Mouse (Mus musculus): ENCODE results near the gene Pcyt2.

Pcyt2 gene

DNA sequence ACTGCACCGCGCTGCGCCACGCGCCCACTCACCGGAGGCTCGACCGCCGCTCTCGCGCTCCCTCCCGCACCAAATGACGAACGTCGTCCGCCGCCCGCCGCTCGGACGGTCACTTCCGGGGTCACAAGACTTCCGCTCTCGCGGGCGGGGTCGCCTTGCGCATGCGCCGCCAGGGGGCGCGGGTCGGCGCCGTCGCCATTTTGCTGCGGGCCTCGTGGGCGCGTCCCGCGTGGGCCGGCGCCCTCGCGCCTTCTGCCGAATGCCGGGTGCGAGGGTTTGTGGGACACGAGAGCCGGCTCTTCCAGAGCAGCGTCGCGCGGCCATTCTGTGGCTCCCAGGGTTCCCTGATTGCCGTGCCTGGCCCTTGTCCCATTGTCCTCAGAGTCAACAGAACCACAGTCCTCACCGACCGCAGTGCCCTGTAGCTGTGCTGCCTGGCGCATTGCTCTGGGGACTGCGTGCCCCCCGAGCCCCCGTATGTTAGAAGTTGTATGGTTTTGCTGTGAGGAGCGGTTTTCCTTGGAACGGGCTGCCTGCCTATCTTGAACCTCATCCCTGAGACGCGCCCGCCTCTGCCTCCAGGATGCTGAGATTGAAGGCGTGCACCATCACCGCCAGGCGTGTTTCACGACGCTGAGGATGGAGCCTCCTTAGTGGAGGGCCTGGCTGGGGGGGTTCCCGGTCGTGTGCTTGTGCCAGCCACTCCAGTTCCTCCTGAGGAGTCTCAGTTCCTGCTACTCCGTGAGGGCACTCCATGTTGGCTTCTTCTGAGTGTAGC, 36.1 kb downstream of the Pcyt2 start, which contains the start of gene Arhgdia:
Arhgdia (minus strand) TSS at position 135 of the 778 bp plus-strand sequence.
- DNase-seq (ENCODE audit: low read depth, low spot score): peak; percentile 91

DNA sequence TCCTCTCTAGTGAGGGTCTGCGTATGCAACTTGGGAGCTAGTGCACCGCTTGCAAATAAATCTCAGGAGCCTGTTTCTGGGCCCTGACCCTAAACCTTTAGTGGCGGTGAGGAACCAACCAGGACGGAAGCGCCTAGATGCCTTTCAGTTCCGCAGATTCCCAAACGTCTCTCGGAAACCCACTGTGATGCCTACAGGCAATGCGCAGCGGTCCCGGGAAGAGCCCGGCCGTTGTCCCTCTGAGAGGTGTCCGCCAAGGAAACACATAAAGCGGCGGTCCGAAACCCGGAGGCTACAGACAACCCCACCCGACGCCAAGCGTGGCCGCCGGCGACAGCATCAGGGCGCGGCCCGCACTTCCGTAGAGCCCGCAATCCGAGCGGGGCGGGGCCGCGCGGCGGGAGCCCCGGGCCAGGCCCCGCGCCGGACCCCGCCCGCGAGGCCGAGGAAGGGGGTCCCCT, 36.8 kb downstream of the Pcyt2 start:
- peak; percentile 58 for DNase-seq (ENCODE audit: low read depth, low spot score)

DNA sequence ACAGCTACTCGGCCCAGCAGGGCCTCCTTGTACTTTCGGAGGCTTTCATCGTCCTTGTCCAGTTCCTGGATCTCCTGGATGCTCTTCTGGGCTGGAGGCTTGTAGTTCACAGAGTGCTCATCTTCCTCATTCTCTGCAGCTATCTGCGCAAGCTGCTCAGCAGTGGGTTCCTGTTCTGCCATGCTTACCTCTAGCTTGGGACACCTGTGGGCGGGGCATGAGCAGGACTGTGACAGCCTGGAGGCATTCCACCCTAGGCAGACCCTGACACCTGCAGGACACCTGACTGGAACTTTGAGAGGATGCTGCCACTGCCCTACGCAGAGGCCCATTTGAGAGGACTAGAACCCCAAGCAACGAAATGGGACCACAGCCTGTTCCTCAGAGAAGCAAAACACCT, 37.5 kb downstream of the Pcyt2 start:
- peak; percentile 70 for DNase-seq (ENCODE audit: low read depth, low spot score)

DNA sequence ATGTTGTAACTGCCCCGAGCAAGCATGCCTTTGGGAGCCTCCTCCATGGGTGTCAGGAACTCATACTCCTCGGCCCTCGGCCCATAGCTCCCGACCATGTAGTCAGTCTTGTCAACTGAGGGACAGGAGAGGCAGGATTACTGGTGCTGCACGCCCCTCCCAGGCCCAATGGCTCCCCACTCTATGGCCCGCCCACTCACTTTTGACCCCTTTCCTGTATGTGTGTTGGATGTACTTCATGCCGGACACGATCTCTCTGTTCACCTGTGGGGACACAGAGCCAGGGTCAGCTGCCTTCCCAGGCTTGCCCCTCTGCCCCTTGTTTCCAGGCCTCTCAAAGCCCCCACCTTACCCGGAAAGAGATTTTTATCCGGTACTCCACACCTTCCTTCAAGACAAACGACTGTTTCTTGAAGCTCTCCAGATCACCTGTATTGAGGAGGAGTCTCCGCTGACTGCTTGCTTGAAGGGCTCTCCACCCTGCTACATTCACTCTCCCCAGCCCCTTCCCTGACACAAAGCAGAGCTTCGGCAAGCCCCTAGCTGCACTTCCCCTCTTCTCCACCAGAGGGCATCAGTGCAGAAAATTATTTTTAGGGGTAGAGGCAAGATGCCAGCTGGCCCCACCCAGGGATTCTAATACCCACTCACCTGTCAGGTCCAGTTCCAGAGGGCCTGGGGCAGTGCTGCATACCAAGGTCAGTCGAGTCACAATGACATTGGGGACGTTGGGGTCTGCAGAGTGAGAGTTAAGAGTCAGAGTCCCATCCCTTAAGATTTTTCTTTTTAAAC, 38.2 kb downstream of the Pcyt2 start:
- DNase-seq (ENCODE audit: low read depth, low spot score): peak; percentile 84

DNA sequence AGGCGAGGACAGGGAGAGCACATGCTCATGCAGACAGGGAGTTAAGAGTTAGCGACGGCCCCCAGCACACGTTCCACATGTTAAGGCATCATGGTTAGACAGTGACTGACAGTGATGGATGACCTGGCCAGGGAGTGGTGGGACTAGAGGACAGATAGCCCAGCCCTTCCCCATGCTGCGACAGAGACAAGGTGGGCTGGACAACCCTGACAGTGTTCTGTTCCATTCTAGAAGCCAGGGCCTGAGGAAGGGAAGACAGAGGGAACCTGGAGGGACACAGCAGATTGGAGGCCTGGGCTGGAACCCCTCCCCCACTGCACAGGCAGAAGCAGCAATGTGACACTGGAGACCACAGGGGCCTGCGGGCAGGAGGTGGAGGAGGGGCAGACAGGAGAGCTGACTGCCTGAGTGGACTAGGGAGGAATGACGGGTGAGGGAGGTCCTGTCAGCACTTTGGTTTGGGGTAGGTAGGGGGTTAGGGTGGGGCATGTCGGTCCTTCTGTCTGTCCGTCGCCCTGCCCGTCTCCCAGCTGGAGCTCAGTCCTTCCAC, 39.0 kb downstream of the Pcyt2 start:
- no peak for DNase-seq (ENCODE audit: low read depth, low spot score)

DNA sequence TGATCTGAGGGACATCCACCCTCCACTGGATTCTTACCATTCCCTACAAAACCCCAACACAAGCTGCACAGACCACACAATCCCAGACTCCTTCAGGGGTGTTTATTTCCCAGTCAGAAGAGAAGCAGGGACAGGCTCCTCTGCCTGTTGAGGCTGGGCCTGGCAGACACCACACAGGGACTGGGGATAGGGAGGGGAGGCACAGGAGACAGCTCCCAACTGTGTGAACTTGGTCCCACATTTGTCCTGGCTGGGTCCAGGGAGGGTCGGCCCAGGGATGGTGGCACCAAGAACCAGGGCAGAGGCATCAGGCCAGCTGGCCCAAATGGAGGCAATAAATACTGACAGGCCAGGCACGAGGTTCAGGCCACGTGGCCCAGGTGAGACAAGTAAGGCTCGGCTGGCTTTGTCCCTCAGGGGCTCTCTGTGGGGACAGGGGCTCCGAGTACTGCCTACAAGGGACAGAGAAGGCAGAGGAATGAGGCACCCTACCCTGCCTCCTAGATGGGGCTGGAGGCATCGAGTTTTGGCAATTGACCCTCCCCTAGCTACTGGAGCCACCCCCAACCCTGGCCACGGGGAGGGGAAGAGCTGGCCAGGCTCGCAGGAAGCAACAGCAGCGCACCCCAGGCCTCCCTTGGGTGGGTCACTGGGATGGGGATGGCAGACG, 39.6 kb downstream of the Pcyt2 start:
- DNase-seq (ENCODE audit: low read depth, low spot score): no peak

DNA sequence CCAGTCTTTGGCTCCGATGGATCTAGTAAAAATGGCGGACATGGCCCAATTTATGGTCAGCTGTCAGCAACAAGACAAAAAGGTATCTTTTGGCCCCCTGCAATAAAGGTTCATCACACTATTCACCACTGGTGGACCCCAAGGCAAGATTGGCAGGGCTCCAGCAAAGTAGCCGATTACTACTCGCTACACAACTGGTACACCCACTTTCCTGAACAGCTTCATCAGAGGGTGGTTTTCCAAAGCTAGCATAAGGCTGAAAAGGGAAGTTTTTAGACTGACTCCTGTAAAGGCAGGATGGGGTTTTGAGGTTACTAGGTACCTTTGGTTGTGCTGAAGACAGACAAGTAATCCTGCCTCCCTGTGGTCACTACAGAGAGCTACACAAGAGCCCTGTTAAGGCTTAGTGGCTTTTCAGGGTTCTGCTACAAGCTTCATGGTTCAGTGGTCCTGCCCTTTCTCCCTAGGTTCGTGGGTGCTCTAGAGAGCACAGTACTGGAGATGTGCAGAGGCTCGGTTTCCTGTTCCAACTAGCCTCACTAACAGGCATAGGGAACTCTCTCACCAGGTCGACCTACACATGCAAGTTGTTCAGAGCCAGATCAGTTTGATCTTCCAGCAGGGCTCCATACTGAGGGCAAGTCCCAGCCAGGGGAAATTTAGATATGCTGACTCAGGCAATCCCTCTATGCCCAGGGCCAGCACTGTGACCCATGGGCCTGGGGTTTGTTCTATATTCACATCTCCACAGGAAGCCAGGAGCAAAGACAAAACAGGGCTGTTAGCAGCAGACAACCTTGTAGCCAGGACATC, 40.3 kb downstream of the Pcyt2 start:
- DNase-seq (ENCODE audit: low read depth, low spot score): peak; percentile 69

DNA sequence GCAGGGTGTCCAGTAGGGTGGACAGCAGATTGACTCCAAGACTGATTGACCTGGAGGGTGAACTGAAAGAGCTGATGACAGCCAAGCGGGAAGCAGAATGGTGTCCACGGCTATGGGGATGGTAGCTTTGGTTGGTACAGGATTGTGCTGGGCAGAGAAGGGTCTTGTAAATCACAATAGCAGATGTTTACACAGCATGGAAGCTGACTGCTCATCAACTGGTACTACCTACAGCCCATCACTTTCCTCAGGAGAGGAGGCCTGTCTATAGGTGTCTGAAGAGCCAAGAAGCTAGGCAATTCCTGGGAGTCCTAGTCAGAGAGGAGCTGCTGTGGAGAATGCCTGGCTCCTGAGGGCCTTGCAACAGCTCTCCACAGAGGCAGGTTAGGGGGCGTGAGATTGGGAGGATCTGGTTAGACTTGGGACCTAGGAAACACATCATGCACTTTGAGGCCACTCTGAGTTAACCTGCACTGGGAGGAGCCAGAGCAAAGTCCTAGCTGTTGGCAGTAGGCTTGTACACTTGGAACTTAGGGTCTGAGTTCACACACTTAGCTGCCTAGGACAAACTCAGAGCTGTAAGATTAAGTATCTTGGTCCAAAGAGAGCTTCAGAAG, 41.3 kb downstream of the Pcyt2 start:
- DNase-seq (ENCODE audit: low read depth, low spot score): peak; percentile 21

DNA sequence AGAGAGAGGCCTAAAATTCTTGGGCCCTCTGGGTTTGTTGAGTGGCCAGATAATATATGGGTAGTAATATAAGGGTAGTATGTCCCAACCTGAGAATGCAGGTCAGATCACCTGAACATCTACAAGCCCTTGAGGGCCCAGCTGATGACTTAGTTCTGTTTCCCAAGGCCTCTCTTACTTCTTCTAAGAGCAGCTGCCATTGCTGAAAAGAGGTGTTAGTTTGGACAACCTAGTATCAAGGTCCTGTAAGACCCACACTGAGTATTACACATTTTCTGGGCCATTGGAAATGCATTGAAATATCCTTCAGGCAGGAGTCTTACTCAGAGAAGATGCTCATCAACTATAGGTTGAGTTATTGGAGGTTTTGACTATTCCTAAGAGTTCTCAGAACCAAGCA, 41.8 kb downstream of the Pcyt2 start:
- DNase-seq (ENCODE audit: low read depth, low spot score): peak; percentile 29

DNA sequence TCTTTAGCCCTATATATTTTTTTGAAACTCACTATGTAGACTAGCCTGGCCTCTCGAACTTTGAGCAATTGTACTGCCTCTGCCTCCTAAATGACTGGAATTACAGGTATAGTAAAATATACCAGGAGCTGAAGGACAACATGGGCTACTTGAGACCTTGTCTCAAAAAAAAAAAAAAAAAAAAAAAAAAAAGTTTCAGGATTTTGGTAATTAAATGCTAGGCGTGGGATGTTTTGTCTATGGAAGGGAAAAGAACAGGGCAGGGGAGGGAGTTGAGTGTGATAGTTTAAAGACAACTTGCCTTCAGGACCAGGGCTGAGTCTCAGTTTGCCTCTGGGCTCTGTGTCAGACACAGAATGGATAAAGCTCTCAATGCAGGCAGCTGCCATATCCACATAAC, 42.7 kb downstream of the Pcyt2 start:
- no peak for DNase-seq (ENCODE audit: low read depth, low spot score)

DNA sequence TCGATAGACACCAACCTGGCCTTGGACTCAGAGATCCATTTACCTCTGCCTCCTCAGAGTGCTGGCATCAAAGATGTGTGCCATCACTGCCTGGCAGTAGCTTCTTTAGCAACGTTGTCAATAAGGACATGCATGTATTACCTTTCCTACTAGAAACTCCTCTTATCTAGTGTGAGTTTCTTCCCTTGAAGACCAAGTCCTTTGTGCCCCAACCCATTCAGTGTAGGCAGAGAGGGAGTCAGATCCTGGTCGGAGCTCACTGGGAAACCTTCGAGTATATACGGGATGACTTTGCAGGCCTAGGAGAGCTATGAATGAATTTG, 43.5 kb downstream of the Pcyt2 start:
- peak; percentile 50 for DNase-seq (ENCODE audit: low read depth, low spot score)

DNA sequence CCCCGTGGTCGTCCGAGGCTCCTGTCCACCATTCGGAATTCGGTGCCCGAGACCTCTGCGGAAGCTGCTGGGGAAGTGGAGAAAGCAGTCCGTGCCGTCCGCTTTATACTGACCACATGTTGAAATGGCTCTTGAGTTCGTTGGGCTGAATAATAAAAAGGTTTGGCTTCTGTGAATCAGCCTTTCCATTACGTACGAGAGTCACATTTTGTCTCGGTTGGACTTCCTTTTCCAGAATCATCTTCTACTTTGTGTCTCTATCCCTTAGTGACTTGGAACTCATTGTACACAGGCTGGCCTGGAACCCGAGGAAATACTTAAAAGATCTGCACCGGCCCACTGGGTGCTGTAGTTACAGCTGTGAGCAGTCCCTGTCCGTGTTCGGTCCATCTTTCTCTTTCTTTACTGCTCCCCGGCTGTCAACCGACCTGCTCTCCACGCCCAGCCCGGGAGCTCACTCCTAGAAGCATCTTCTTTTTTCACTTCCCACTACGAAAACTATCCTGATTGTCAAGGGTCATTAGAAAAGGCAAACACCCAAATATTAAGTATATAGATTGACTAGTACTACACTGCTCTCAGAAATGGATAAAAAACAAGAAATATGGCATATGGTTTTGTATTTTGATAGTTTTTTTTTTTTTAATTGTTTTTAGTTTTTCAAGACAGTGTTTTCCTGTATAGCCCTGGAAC, 44.0 kb downstream of the Pcyt2 start:
- DNase-seq (ENCODE audit: low read depth, low spot score): no peak

DNA sequence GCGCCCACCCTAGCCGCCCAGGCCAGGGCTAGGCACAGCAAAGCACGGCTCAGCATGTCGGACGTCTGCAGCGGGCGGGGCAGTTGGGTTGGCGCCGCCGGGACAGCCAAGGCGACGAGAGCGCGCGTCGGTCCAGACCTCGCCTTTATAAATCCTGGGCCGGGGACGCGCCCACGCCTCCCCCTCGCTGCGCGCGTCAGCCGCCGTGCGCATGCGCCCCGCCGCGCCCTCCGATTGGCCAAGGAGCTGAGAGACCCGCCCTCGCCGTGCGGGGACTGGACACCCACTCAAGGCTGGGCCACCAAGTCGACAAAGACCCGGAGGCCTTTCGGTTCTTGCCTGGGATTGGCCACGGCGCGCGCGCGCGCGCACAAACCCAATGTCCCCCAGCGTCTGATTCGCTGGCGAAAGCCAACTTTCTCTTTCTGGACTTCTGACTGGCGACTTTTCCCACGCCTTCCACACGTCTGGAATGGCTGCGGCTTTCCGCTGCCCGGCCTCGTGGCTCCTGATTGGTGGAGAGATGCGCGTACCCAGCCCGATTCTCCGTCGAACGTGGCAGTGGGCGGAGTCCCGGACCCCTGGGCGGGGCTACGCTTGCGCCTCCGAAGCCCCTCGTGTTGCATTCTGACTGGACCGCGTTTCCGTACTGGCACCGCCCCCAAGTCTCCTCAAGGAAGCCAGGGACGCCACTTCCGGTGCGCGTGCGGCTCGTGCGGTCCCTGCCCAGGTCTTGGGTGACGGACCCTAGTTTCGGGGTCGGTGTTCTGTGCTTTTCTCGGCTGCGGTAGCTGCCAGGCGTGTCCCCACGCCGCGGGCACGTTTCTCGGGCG, 44.8 kb downstream of the Pcyt2 start, which contains the start of gene P4hb:
P4hb (minus strand) TSS at position 502 of the 833 bp plus-strand sequence.
- peak; percentile 100 for DNase-seq (ENCODE audit: low read depth, low spot score)

DNA sequence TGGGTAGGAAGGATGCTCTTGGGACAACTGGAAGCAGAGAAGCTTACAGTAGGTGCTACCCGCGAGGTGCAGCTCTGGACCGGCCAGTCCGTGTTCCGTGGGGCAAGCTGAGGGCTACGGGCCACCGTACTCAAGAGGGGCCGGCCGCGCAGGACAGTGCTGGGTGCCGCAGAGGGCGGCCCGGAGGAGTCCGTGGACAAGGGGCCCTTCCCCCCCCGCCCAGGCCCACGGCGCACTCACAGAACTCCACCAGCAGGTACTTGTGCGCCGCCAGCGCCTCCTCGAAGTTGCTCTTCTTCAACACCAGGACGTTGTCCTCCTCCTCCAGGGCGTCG, 45.4 kb downstream of the Pcyt2 start:
- DNase-seq (ENCODE audit: low read depth, low spot score): no peak

DNA sequence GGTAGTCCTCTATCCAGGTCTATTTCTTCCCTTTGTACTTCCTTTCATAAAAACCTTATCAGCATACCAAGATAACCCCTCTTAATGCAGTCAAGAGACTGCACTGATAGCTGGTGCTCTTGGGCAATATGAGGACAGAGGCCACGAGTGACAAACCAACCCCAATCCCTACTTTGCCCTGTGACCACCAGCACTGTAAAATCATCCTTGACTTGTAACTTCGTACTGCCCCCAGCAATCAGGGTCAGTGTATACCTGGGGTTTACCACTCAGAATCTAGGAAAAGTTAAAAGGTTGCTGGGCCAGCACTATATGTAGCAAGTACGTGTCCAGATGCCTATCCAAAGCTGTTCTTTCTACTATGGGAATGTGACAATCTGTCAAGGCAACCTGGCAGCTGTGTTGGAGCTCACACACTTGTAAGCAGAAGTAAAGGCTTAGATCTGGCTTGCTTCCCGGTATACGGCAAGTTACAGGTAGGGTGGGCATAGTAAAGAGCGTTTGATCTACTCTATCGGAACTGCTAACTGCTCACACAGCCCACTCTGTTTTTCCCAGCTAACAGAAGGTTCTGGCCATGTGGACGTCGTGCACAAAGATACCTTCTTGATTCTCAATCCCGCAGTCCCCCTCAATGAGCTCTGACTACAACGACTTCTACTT, 45.9 kb downstream of the Pcyt2 start:
- no peak for DNase-seq (ENCODE audit: low read depth, low spot score)

DNA sequence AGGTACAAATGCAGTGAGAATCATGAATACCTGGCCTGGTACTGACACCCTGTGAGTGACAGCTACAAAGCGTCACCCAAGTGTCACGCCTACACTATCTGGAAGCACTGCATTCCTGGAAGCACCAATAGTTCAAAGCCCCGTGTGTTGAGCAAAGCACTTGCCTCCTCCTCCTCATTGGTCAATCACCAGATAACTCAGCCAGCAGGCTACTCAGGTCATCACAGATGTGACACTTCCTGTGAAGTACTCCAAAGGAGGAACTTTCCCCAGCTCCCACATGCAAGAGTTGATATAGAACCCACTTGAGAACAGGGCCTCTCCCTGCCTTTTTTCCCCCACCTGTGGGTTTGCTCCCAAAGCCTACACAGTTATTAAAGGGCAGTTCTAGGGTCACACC, 46.6 kb downstream of the Pcyt2 start:
- no peak for DNase-seq (ENCODE audit: low read depth, low spot score)

DNA sequence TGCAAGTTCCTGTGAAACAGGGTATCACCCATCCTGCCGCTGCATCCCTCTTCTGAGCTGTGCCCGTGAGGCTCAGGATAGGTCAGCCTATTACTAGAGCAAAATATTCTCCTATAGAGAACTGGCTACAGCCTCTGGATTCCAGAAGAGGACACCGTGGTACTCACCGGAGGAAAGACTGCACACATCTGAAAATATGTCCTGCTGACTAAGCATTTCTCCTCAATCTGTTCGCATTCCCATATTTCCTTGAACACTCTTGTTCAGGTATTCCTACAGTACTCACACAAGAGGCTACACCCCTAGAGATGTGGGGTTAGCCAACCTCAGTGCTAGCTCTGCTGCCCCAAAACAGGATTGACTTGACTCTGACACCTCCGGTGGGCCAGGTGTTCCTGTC, 49.4 kb downstream of the Pcyt2 start:
- DNase-seq (ENCODE audit: low read depth, low spot score): no peak

DNA sequence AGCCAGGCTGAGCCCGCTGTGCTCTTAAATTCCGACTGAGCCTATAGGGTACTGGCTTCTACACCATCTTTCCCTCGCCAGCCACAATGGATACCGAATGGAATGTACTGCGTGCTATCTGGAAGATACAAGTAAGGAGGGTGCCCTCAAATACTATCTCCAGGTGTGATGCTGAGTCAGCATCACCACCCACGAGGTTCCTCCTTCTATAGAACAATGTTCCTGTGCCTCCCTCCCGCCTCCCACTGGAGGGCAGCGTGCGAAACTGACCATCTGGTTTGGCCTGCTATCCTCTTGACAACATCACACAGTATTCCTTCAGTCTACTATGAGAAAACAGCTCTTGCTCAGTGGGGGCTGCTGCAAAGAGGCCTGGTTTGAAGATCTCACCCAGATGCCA, 52.6 kb downstream of the Pcyt2 start:
- DNase-seq (ENCODE audit: low read depth, low spot score): no peak

DNA sequence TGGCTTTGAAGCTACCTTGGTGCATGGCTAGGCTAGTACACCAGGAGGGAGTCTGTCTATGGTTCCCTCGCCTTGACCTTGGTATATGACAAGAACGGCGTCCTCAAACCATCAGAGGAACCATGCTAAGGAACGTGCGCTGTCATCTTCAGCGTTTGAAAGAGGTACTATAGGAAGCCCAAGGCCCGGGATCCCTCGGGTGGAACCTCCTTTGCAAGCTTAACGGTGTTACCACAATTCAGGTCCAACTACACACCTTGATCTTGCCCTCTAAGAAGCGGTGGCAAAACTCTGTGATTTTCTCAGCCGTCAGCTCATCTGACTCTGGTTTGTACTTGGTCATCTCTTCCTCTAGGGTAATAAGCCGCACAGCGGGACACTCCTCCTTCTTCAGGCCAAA, 54.8 kb downstream of the Pcyt2 start:
- DNase-seq (ENCODE audit: low read depth, low spot score): no peak
